Mouse (Mus musculus) urinary bladder, postnatal 10 days (tissue): ENCODE measurements around the gene Trdmt1.

Source experiments
- DNase-seq: peaks from one replicate; pipeline ENCODE4 v3.0.0; 2022; ENCODE audit warnings: low spot score

Gene Trdmt1

GRCm38 (mm10) chr2:13499196-13499595 lies 45.3 kb downstream of the Trdmt1 start:
- no peak for DNase-seq

- no peak for DNase-seq
Observed at GRCm38 (mm10) chr2:13496087-13496486, 48.4 kb downstream of the Trdmt1 start.

GRCm38 (mm10) chr2:13492927-13493326 lies 51.5 kb downstream of the Trdmt1 start:
- DNase-seq = no peak

GRCm38 (mm10) chr2:13491734-13492133 lies 52.7 kb downstream of the Trdmt1 start, which contains the start of gene Cubn:
Cubn (minus strand) TSS chr2:13491813.
- DNase-seq = no peak

GRCm38 (mm10) chr2:13490480-13490879 lies 54.0 kb downstream of the Trdmt1 start:
- no peak for DNase-seq

- no peak for DNase-seq
Observed at GRCm38 (mm10) chr2:13486470-13486869, 58.0 kb downstream of the Trdmt1 start.

GRCm38 (mm10) chr2:13484566-13484965 lies 59.9 kb downstream of the Trdmt1 start:
- no peak for DNase-seq

- DNase-seq = no peak
Observed at GRCm38 (mm10) chr2:13480744-13481143, 63.7 kb downstream of the Trdmt1 start.

- no peak for DNase-seq
Observed at GRCm38 (mm10) chr2:13479165-13479564, 65.3 kb downstream of the Trdmt1 start.

GRCm38 (mm10) chr2:13470108-13470507 lies 74.4 kb downstream of the Trdmt1 start:
- no peak for DNase-seq

- DNase-seq = no peak
Observed at GRCm38 (mm10) chr2:13469641-13470040, 74.8 kb downstream of the Trdmt1 start.

GRCm38 (mm10) chr2:13466685-13467084 lies 77.8 kb downstream of the Trdmt1 start:
- no peak for DNase-seq
